Mouse (Mus musculus): ENCODE results near the gene Lyve1. TPM values are rescaled to one million over a fixed set of nuclear protein-coding genes. Genes with fewer than 3 reads are reported as not detected.
"Not testable (repeated sequence)": the region's sequence is repeated elsewhere in the genome, so short reads cannot be mapped to it uniquely, and the experiment has no call there.

Gene Lyve1
- polyA plus RNA-seq, 2 experiments = 18.3 to 22.7 TPM

DNA sequence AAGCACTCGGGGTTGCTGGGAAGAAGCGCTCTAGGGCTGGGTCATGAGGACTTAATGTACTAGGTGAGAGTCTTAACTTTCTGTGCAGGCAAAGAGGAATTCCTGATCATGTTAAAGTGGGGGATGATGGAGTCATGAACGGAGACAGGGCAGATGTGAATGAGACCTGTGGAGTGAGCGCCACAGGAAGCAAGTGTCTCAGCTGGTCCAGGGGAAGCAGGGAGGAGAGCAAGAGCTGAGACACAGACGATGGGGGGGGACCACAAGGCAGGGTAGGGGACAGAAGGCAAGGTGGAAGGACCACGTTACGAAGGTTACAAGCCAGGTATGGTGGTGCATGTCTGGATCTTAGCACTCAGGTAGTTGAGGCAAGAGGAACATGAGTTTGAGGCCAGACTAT lies 33.4 kb upstream of the Lyve1 start:
- ATAC-seq (ENCODE audit: insufficient read depth) (no peak), DNase-seq (ENCODE audit: low read depth in 3 of 3, low spot score in 3 of 3) (no peak)
- WGBS (ENCODE audit: insufficient replicate concordance) = 80% methylated on average over 7 of the region's 7 CpGs
- H3K4me3 ChIP-seq (ENCODE audit: insufficient read depth in 1 of 2, low read depth in 2 of 2, low read length in 2 of 2) = no peak overlapping the region
- no peaks in the 10 kb centered on the region for H3K27me3 ChIP-seq (ENCODE audit: control insufficient read depth, insufficient read depth, low read length)
- H3K9ac ChIP-seq (replicated peaks) = no peak overlapping the region
- H3K4me1 ChIP-seq (replicated peaks; ENCODE audit: control insufficient read depth in 2 of 2, insufficient read depth in 2 of 2, low read length in 1 of 2) = peaks cover 0 to 18% of the 10 kb centered on the region in 2 experiments; a peak in 3 of 4 replicates
- TF ChIP-seq CTCF (IDR thresholded peaks at IDR 0.05; ENCODE audit: low read depth) (no peak), EP300 (IDR thresholded peaks at IDR 0.05; ENCODE audit: low read depth) (no peak)
- no peak overlapping the region for H3K27ac ChIP-seq
- H3K36me3 ChIP-seq (replicated peaks; ENCODE audit: control insufficient read depth, insufficient read depth, low read depth) = no peaks in the 10 kb centered on the region
- H3K9me3 ChIP-seq (ENCODE audit: control insufficient read depth, low read length) = no peaks in the 10 kb centered on the region
- H3K4me2 ChIP-seq (ENCODE audit: low read depth) = no peak overlapping the region

DNA sequence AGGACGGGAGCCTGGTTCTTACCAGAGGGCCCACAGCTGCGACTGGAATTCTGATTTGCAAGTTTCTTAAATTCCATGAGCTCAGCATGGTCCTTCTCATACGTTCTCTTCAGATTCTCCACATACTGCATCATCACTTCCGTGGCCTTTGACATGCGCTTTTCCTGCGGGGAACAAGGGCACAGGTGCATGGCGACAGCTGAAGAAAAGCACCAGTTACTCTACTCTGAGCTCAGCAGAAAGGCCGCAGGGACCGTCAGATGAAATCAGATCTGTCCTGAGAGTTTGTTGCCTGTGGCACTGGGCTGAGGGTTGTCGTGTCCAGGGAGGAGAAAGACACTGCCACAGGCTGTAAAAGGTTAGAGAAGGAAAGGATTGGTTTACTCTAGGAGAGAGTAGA lies 32.7 kb upstream of the Lyve1 start:
- ATAC-seq (ENCODE audit: insufficient read depth); H3K4me3 ChIP-seq (ENCODE audit: insufficient read depth in 1 of 2, low read depth in 2 of 2, low read length in 2 of 2); H3K36me3 ChIP-seq (replicated peaks; ENCODE audit: control insufficient read depth, insufficient read depth, low read depth); H3K27ac ChIP-seq; H3K9me3 ChIP-seq (ENCODE audit: control insufficient read depth, low read length); DNase-seq (ENCODE audit: low read depth in 3 of 3, low spot score in 3 of 3); H3K27me3 ChIP-seq (ENCODE audit: control insufficient read depth, insufficient read depth, low read length); H3K9ac ChIP-seq (replicated peaks); H3K4me2 ChIP-seq (ENCODE audit: low read depth): not testable (repeated sequence)
- WGBS (ENCODE audit: insufficient replicate concordance) = 77% methylated on average over 10 of the region's 10 CpGs
- peaks cover 0 to 21% of the 10 kb centered on the region in 2 experiments; a peak in 3 of 4 replicates for H3K4me1 ChIP-seq (replicated peaks; ENCODE audit: control insufficient read depth in 2 of 2, insufficient read depth in 2 of 2, low read length in 1 of 2)

GRCm38 (mm10) chr7:110894673-110895072 lies 31.6 kb upstream of the Lyve1 start:
- no peaks in the 10 kb centered on the region for H3K27me3 ChIP-seq (ENCODE audit: control insufficient read depth, insufficient read depth, low read length)
- H3K9me3 ChIP-seq (ENCODE audit: control insufficient read depth, low read length) = no peaks in the 10 kb centered on the region
- no peak overlapping the region for H3K9ac ChIP-seq (replicated peaks)
- no peak overlapping the region for H3K27ac ChIP-seq
- H3K4me1 ChIP-seq (replicated peaks; ENCODE audit: control insufficient read depth in 2 of 2, insufficient read depth in 2 of 2, low read length in 1 of 2) = peaks cover 0 to 21% of the 10 kb centered on the region in 2 experiments; a peak in 3 of 4 replicates
- H3K4me3 ChIP-seq (ENCODE audit: insufficient read depth in 1 of 2, low read depth in 2 of 2, low read length in 2 of 2) = no peak overlapping the region
- DNase-seq (ENCODE audit: low read depth in 3 of 3, low spot score in 3 of 3) = no peak
- no peaks in the 10 kb centered on the region for H3K36me3 ChIP-seq (replicated peaks; ENCODE audit: control insufficient read depth, insufficient read depth, low read depth)
- no peak for TF ChIP-seq CTCF (IDR thresholded peaks at IDR 0.05; ENCODE audit: low read depth)
- TF ChIP-seq EP300 (IDR thresholded peaks at IDR 0.05; ENCODE audit: low read depth) = no peak
- no peak overlapping the region for H3K4me2 ChIP-seq (ENCODE audit: low read depth)
- no peak for ATAC-seq (ENCODE audit: insufficient read depth)
- 76% methylated on average over 9 of the region's 9 CpGs for WGBS (ENCODE audit: insufficient replicate concordance)

DNA sequence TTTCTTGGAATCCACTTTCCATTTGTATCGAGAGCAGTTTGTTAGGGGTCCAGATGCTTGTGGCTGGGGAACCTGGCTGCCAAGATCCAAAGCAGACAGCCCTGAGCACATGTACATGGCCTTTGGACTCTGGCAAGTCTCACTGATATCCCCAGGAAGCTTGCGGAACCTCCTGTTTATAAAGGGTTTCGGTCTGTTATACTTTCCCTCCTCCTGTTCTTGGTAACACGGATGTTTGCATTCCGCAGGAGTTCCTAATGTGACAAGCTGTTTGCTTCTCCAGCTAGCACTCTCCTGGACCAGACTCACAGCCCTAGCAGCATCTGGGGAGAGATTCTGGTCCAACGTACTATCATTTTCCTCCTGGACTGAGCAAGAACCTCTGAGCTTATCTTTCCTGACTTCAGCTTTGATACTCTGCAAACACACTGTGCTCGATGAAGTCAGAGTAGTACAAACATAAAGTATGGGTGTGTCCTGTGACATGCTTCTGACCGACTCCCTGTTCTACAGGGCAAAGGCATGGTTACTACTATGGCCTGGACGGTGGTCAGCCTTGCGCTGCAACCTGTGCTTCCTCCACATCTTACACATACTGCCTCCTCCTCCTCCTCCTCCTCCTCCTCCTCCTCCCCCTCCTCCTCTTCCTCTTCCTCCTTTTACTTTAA lies 31.0 kb upstream of the Lyve1 start:
- Histone ChIP-seq H3K36me3 (replicated peaks; ENCODE audit: control insufficient read depth, insufficient read depth, low read depth) (no peaks in the 10 kb centered on the region), H3K4me1 (replicated peaks; ENCODE audit: control insufficient read depth in 2 of 2, insufficient read depth in 2 of 2, low read length in 1 of 2) (peaks cover 0 to 21% of the 10 kb centered on the region in 2 experiments; a peak in 3 of 4 replicates), H3K4me3 (ENCODE audit: insufficient read depth in 1 of 2, low read depth in 2 of 2, low read length in 2 of 2) (no peak overlapping the region), H3K27me3 (ENCODE audit: control insufficient read depth, insufficient read depth, low read length) (no peaks in the 10 kb centered on the region), H3K27ac (no peak overlapping the region), H3K9ac (replicated peaks) (no peak overlapping the region), H3K9me3 (ENCODE audit: control insufficient read depth, low read length) (no peaks in the 10 kb centered on the region), H3K4me2 (ENCODE audit: low read depth) (no peak overlapping the region)
- DNase-seq (ENCODE audit: low read depth in 3 of 3, low spot score in 3 of 3) (no peak), ATAC-seq (ENCODE audit: insufficient read depth) (peak; percentile 60)
- 48% methylated on average over 10 of the region's 10 CpGs for WGBS (ENCODE audit: insufficient replicate concordance)
- TF ChIP-seq EP300 (IDR thresholded peaks at IDR 0.05; ENCODE audit: low read depth) (no peak), CTCF (IDR thresholded peaks at IDR 0.05; ENCODE audit: low read depth) (no peak)

GRCm38 (mm10) chr7:110891501-110891986 lies 28.5 kb upstream of the Lyve1 start:
- ATAC-seq (ENCODE audit: insufficient read depth) (peak; percentile 47), DNase-seq (ENCODE audit: low read depth in 3 of 3, low spot score in 3 of 3) (no peak)
- Histone ChIP-seq H3K9ac (replicated peaks) (no peak overlapping the region; the same call in 1 of the 2 replicates), H3K9me3 (ENCODE audit: control insufficient read depth, low read length) (no peaks in the 10 kb centered on the region), H3K27me3 (ENCODE audit: control insufficient read depth, insufficient read depth, low read length) (no peaks in the 10 kb centered on the region), H3K4me2 (ENCODE audit: low read depth) (peak overlapping the region; percentile 36), H3K27ac (no peak overlapping the region), H3K4me3 (ENCODE audit: insufficient read depth in 1 of 2, low read depth in 2 of 2, low read length in 2 of 2) (peak overlapping the region in 1 of 2 experiments; percentile 21; a peak in 1 of 4 replicates), H3K36me3 (replicated peaks; ENCODE audit: control insufficient read depth, insufficient read depth, low read depth) (no peaks in the 10 kb centered on the region), H3K4me1 (replicated peaks; ENCODE audit: control insufficient read depth in 2 of 2, insufficient read depth in 2 of 2, low read length in 1 of 2) (peaks cover 0 to 21% of the 10 kb centered on the region in 2 experiments; a peak in 3 of 4 replicates)
- TF ChIP-seq CTCF (IDR thresholded peaks at IDR 0.05; ENCODE audit: low read depth) = no peak
- no peak for TF ChIP-seq EP300 (IDR thresholded peaks at IDR 0.05; ENCODE audit: low read depth)
- WGBS (ENCODE audit: insufficient replicate concordance) = 21% methylated on average over 9 of the region's 9 CpGs
